Mouse (Mus musculus) ovary, adult 18-20 months (tissue): ENCODE data around the gene Pkd1l3.
A peak's percentile ranks its signal among the peaks of the same experiment; 100 is the strongest.

Experiments used
- DNase-seq: peaks from one replicate; pipeline ENCODE4 v3.0.0; 2022; ENCODE audit warnings: low spot score, mixed read lengths

Gene Pkd1l3

DNA sequence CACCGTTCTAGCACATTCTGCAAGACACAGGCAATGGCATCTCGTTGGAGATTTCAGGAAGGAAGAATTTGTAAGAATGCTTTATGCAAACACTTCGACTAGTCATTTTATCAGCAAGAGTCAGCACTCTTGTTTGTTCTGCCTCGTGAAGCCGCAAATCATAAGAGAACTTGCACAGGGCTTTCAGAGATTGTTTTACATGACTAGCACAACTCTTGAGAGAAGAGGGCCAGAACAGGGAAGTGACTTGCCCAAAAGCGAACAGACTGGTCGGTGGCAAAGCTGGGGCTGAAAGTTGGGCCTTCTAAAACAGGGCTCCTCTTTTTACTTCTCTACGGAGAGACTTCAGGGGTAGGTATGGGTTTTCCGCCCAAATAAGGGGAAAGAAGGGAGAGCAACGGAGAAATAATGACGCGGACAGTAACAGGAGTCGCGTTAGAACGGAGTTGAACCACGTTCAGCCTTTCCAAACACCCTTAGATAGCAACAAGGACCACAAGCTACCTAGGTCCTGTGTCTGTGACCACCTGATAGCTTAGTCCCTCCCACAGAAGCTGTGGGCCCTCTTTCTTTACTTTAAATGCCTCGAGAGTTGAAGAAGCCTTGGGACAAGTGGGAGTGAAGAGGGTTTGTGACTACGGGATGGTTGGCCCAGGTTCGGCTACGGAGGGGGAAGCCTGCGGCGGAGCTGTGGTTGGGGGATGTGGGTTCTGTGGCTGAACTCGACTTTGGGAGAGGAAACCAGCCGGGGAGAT lies 90.4 kb downstream of the Pkd1l3 start:
- DNase-seq, result no peak

DNA sequence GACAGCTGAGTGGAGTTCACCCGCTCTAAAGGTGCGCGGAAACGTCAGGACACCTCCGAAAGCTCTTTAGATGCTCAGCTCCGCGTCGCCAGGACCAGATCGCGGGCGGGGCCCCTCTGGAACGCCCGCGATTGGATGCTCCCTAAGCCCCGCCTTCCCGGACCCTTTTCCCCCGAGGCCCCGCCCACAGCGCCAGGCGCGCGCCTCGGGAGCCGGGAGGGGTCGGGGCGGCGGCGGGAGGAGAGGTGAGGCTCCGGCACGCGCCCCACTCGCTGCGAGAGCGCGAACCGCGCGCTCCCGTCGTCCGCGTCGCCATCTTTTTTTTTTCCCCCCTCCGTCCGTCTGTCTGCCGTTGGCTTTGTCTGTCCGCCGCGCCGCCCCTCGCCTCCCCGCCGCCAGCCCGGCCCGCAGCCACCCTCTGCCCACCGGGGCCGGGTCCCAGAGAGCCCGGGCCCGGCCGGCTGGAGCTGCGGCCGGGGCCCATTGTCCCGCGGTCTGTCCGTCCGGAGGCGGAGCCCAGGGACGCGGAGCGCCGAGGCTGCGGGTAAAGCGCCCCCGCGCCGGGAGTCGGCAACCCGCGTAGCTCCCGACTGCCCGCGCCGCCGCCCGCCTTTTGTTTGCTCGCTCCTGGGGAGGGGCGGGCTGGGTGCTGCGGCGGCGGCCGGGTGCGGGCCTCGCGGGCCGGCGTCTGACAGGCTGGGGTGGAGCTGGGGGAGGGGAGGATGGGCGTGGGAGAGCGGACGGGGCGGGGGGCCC lies 91.2 kb downstream of the Pkd1l3 start, which contains the start of gene Zfp821:
TSS of gene Zfp821 (plus strand) at position 227 of the 756 bp plus-strand sequence.
- peak; percentile 92 for DNase-seq

DNA sequence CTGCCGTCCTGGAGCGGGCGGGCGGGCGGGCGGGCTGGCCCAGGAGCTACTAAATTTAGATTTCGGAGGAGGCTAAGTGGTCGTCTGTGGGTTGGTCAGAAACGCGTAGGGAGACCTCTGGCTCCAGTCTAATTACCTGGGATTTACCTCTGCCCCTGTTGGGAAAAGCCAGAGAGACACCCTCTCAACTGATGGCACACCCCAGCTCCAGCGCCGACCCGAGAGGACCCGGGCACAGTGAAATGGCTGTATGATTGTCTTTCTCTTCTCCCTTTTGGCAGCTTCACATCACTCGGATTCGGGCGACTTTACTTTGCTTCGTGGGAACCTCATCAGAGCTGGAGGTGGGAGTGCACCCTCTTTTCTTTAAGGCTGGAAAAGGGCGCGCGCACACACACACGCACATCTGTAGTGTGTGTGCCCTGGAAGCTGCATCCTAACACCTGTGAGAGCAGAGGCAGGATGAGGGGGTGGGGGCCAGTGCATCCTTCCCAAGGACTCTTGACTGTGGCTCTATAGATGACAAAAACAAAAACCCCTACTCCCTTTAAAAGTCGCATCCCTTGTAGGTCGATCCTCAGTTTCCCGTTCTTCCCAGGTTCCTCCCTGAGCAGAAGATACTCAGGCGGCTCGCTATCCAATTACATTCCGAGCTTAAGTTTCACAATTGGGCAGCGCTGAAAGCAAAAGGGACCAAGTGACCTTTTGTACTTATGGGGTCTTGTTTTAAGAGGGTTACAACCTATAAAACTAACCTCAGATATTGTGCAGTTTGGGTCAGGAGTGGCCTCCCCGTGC lies 92.0 kb downstream of the Pkd1l3 start:
- DNase-seq, result no peak

DNA sequence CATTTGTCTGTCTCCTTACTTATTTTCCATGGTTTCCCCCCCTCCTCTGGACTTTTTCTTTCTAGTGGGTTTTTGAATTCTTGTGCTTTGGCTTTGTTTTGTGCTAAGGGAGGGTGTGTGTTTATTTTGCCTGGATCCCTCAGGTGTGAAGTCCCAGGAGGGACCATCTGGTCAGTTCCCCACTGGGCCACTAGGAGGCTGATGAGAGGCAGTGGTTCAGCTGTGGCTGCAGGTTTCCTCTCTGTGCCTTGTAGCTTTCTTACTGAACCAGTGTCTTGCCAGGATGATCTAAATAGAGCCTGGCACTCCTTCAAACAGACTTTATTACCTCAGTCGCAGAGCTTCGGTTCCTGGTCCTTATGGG lies 92.5 kb downstream of the Pkd1l3 start:
- peak; percentile 32 for DNase-seq

DNA sequence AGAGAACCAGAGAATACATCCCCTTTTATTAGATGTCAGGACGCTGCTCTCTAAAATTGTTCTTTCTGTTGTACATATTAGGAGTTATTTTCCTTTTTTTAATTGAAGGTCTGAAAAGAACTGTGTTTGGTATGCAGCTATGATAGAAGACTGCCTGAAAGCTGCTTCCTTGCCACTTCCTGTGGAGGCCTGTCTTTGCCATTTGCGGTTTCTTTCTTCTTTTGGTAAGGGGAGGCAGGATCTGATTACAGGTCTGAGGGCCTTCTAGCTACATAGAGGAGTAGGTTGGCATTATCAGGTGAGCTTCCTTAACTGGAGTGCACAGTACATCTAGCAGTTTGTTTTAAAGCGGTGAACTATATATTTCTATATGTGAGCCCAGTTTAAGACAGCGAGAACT lies 93.6 kb downstream of the Pkd1l3 start:
- no peak for DNase-seq

DNA sequence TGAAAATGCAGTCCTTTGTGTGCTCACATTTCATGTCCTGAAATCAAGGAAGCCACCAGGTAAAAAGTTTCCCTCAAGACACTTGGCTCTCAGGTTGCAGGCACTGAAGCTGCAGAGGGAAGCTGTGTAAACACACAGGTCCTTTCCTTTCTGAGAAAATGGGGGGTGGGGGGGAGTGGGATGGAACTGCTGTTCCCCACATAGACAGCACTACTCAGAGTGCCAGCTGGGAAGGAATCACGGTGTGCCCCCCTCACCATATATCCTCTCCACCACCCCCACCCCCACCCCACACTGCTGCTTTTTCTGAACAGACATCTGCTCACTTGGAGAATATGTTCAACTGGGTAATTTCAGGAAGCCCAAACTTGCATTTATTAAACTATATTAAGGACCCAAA lies 98.2 kb downstream of the Pkd1l3 start:
- DNase-seq, result no peak

DNA sequence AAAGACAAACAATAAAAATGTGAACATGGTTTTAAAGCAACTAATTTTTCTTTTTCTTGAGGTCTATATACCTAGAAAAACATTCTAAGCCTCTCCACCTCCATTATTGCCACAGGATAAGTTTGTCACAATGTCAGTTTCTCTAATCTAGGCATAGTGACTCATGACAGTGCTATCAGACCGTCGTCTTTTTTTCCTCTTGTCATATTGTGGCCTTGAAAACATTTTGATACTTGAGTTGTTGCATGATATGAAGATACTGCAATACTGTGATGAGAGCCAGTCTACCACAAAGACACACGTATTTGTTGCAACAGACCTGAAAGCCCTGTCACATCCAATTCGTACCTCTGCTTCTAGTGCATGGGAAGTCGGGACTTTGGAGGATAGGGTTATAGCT lies 100.6 kb downstream of the Pkd1l3 start:
- no peak for DNase-seq
